Mouse (Mus musculus): ENCODE data around the gene Ces4a. TPM values are rescaled to one million over a fixed set of nuclear protein-coding genes. Genes with fewer than 3 reads are reported as not detected.
A peak's percentile ranks its signal among the peaks of the same experiment; 100 is the strongest.

Ces4a gene
- total and polyA plus RNA-seq, 2 experiments from 2014 or later: 0.10 TPM; not detected in 1

DNA sequence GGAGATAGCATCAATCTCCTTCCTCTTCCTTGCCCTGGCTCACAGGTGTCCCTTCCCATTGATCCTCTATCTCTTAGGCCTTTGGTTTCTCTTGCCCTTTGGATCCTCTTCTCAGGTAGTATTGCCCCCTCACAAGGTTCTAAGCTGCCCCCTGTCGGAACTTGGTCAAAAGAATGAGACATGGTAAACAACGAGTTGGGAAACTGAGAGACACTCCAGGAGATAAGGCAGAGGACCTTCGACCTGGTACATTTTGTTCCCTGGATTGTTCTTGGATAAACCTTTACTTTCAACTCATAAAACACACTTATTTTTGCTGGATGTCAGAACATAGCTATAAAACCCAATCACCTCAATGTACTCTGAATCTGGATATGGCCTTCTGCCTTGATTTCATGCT is 27.4 kb upstream of the Ces4a start:
- ATAC-seq: no peak

DNA sequence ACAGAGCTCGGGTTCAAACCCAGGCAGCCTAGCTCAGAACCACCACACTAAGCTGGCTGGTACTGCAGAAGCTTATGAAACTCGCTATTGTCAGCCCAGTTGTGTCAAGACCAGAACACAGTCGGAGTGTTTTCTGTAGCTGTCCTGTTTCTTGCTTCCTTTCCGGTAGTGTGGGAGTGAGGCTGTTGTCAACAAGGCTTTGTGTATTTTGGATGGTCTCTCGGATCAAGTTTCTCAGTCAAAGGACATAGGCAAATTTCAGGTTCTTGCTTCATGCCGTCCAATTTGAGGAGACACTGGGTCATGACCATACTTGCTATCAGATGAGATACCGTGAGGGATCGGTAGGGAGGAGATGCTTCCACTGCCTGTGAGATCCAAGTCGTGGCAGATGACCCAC is 1.7 kb upstream of the Ces4a start:
- Histone ChIP-seq H3K27me3 (ENCODE audit: insufficient read depth, low read length) (no peaks in the 10 kb centered on the region), H3K4me2 (ENCODE audit: low read depth) (no peak overlapping the region), H3K36me3 (ENCODE audit: insufficient read depth) (no peaks in the 10 kb centered on the region), H3K27ac (ENCODE audit: low read depth, low read length) (no peak overlapping the region), H3K9ac (no peak overlapping the region), H3K4me3 (ENCODE audit: low read depth, low read length) (no peak overlapping the region), H3K4me1 (ENCODE audit: insufficient read depth) (no peaks in the 10 kb centered on the region), H3K9me3 (ENCODE audit: low read length) (no peaks in the 10 kb centered on the region)
- DNase-seq (no peak), ATAC-seq (no peak)
- 87% methylated on average over 9 of the region's 9 CpGs for WGBS
- TF ChIP-seq CTCF (IDR thresholded peaks at IDR 0.05; ENCODE audit: low read depth): no peak

More for the DNA sequence above, 27.4 kb upstream of the Ces4a start:
- Histone ChIP-seq H3K4me2 (ENCODE audit: low read depth) (no peak overlapping the region), H3K27ac (ENCODE audit: low read depth, low read length) (no peak overlapping the region), H3K9ac (no peak overlapping the region), H3K4me1 (ENCODE audit: insufficient read depth) (no peaks in the 10 kb centered on the region), H3K4me3 (ENCODE audit: low read depth, low read length) (no peak overlapping the region), H3K9me3 (ENCODE audit: low read length) (no peaks in the 10 kb centered on the region), H3K27me3 (ENCODE audit: insufficient read depth, low read length) (no peaks in the 10 kb centered on the region), H3K36me3 (ENCODE audit: insufficient read depth) (no peaks in the 10 kb centered on the region)
- no peak for TF ChIP-seq CTCF (IDR thresholded peaks at IDR 0.05; ENCODE audit: low read depth)
- 85% methylated on average over 3 of the region's 3 CpGs for WGBS
- DNase-seq: no peak

DNA sequence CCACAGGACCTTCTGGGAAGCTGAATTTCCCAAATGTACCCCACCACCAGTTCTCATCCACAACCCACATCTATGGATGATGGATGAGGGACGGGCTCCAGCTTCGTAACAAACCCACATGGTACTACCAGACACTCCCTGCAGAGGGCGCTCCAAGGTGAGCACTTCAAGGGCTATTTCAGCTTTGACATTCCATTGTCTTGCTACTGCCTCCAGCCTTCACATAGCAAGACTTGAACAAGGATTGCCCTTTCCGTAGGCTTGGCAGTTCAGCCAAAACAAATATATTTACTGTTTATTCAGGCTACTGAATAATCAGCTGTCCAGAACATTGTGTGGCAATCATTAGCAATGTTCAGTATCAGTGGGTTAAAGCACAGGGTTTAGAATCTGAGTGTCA is 6.8 kb downstream of the Ces4a start:
- WGBS: 18% methylated on average over 4 of the region's 4 CpGs
- DNase-seq: peak; percentile 49
- no peaks in the 10 kb centered on the region for H3K36me3 ChIP-seq (ENCODE audit: insufficient read depth)

DNA sequence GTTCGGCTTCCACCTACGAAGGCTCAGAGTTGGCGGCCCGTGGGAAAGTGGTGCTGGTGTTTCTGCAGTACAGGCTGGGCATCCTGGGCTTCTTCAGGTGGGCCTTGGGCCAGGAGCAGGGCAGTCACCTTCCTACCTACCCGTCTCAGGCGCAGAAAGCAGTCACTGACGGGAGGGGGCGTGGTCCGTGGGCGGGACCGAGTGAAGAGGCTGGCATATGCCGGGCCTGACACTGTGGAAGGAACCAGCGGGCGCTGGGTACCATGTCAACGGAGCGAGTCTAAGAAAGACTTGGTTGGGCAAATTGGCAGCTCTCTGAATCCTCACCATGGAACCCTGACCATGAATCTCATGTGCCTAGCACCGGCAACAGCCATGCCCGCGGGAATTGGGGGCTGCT is 10.8 kb downstream of the Ces4a start:
- no peak for TF ChIP-seq CTCF (IDR thresholded peaks at IDR 0.05; ENCODE audit: low read depth)
- DNase-seq: no peak

More for the DNA sequence above, 6.8 kb downstream of the Ces4a start:
- TF ChIP-seq CTCF (IDR thresholded peaks at IDR 0.05; ENCODE audit: low read depth): peak; percentile 68
- Histone ChIP-seq H3K9ac (no peak overlapping the region), H3K4me1 (ENCODE audit: insufficient read depth) (no peaks in the 10 kb centered on the region), H3K27ac (ENCODE audit: low read depth, low read length) (no peak overlapping the region), H3K4me2 (ENCODE audit: low read depth) (no peak overlapping the region), H3K4me3 (ENCODE audit: low read depth, low read length) (no peak overlapping the region), H3K9me3 (ENCODE audit: low read length) (no peaks in the 10 kb centered on the region), H3K27me3 (ENCODE audit: insufficient read depth, low read length) (no peaks in the 10 kb centered on the region)
- no peak for ATAC-seq

DNA sequence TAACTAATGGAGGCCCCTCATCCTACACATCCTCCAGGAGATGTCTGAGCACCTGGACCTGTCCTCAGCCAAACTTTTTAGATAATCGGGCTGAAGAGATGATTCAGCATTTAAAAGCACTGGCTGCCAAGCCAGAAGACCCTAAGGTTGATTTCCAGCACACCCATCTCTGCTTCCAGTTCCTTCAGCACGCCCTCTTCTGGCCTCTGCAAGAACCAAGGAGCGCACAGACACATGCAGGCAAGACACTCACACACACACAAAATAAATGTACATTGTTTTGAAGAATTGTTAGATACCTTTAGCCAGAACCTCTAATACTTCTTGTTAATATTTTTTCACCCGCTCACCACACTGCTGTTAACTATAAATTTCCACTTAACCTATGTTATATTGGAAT is 20.1 kb downstream of the Ces4a start:
- Histone ChIP-seq H3K9me3 (ENCODE audit: low read length) (no peaks in the 10 kb centered on the region), H3K4me2 (ENCODE audit: low read depth) (no peak overlapping the region), H3K4me1 (ENCODE audit: insufficient read depth) (0 out of 2 replicates have a peak, but pooled peaks cover 11% of the 10 kb centered on the region), H3K27me3 (ENCODE audit: insufficient read depth, low read length) (no peaks in the 10 kb centered on the region), H3K4me3 (ENCODE audit: low read depth, low read length) (no peak overlapping the region), H3K27ac (ENCODE audit: low read depth, low read length) (no peak overlapping the region), H3K36me3 (ENCODE audit: insufficient read depth) (no peaks in the 10 kb centered on the region), H3K9ac (no peak overlapping the region)
- no peak for DNase-seq
- 0 out of 2 replicates have a peak, but pooled peaks have one; percentile 3 for TF ChIP-seq CTCF (IDR thresholded peaks at IDR 0.05; ENCODE audit: low read depth)
- WGBS: 74% methylated on average over 4 of the region's 4 CpGs
- no peak for ATAC-seq

More for the DNA sequence above, 10.8 kb downstream of the Ces4a start:
- no peaks in the 10 kb centered on the region for H3K36me3 ChIP-seq (ENCODE audit: insufficient read depth)
- H3K4me2 ChIP-seq (ENCODE audit: low read depth): no peak overlapping the region
- no peak for ATAC-seq
- no peaks in the 10 kb centered on the region for H3K4me1 ChIP-seq (ENCODE audit: insufficient read depth)
- H3K9me3 ChIP-seq (ENCODE audit: low read length): no peaks in the 10 kb centered on the region
- H3K27ac ChIP-seq (ENCODE audit: low read depth, low read length): no peak overlapping the region
- WGBS: 42% methylated on average over 19 of the region's 19 CpGs
- no peak overlapping the region for H3K9ac ChIP-seq
- no peak overlapping the region for H3K4me3 ChIP-seq (ENCODE audit: low read depth, low read length)
- no peaks in the 10 kb centered on the region for H3K27me3 ChIP-seq (ENCODE audit: insufficient read depth, low read length)

DNA sequence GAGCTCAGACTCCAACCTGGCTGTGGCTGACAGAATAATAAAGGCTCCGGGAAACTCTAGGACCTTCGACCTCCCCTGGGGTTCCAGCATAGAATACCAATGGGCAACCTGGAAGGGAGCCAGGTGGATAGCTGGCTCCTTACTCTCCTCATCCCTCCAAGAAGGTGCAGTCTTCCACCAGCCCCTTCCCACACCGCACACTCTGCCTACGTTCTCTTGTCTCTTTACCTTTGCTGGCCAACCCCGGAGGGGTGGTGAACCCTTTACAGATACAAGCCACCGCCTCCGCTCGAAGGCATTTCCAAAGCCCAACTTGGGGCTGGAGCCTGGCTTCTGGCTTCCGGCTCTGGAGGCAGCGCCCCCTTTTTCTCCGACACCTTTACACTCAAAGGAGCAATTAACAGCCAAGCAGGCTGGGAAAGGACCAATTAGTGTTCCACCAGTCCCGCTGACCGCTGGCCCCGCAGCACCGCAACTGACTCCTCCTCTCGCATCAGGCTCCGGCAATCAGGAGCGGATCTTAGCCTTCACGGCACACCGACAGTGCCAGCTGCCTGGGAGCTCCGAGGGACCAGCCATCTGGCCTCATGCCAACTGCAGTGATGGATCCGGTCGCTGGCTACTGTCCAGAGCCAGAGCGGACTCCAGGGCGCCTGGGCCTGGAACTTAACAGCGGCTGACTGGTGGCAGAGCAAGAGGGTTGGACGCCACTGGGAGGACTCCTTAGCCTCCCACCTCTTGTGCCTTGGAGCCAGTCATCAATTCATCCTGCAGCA is 21.2 kb downstream of the Ces4a start:
- peak; percentile 92 for ATAC-seq
- no peak for TF ChIP-seq CTCF (IDR thresholded peaks at IDR 0.05; ENCODE audit: low read depth)
- 2% methylated on average over 27 of the region's 27 CpGs for WGBS
- DNase-seq: peak; percentile 89
- Histone ChIP-seq H3K4me2 (ENCODE audit: low read depth) (peak overlapping the region; percentile 59), H3K36me3 (ENCODE audit: insufficient read depth) (no peaks in the 10 kb centered on the region), H3K27ac (ENCODE audit: low read depth, low read length) (peak overlapping the region; percentile 42; the same call in 1 of the 2 replicates), H3K27me3 (ENCODE audit: insufficient read depth, low read length) (no peaks in the 10 kb centered on the region), H3K4me1 (ENCODE audit: insufficient read depth) (0 out of 2 replicates have a peak, but pooled peaks cover 11% of the 10 kb centered on the region), H3K9ac (peak overlapping the region; percentile 32; the same call in 1 of the 2 replicates), H3K9me3 (ENCODE audit: low read length) (no peaks in the 10 kb centered on the region), H3K4me3 (ENCODE audit: low read depth, low read length) (peak overlapping the region; percentile 27)

DNA sequence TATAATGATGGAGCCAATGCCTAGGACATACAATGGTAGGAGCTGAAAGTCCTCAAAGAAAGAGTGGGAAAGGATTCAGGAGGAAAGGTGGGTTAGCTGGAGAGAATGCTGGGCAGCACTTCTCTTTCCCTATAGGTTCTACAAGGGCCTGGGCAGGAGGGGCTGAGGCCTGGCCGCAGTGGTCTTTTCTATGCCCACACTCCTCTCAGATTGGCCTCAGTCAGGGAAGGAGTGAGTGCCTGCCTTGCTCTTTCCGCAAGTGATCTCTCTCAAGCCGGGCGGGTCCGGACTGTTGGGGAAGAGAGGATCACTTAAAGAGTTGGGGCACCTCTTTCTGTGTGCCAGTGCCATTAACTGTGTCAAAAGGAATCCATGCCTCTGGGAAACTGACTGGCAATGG is 22.7 kb downstream of the Ces4a start:
- ATAC-seq (no peak), DNase-seq (no peak)
- 91% methylated on average over 5 of the region's 5 CpGs for WGBS
- H3K36me3 ChIP-seq (ENCODE audit: insufficient read depth): no peaks in the 10 kb centered on the region
- TF ChIP-seq CTCF (IDR thresholded peaks at IDR 0.05; ENCODE audit: low read depth): no peak
- H3K4me1 ChIP-seq (ENCODE audit: insufficient read depth): 0 out of 2 replicates have a peak, but pooled peaks cover 11% of the 10 kb centered on the region
- no peak overlapping the region for H3K4me2 ChIP-seq (ENCODE audit: low read depth)
- no peak overlapping the region for H3K4me3 ChIP-seq (ENCODE audit: low read depth, low read length)
- no peak overlapping the region for H3K27ac ChIP-seq (ENCODE audit: low read depth, low read length)
- no peak overlapping the region for H3K9ac ChIP-seq
- no peaks in the 10 kb centered on the region for H3K27me3 ChIP-seq (ENCODE audit: insufficient read depth, low read length)
- no peaks in the 10 kb centered on the region for H3K9me3 ChIP-seq (ENCODE audit: low read length)

All from forebrain, postnatal 0 days (tissue).